Comparison of ENCODE assay signal across 11 mouse cellular contexts in the genomic region with DNA sequence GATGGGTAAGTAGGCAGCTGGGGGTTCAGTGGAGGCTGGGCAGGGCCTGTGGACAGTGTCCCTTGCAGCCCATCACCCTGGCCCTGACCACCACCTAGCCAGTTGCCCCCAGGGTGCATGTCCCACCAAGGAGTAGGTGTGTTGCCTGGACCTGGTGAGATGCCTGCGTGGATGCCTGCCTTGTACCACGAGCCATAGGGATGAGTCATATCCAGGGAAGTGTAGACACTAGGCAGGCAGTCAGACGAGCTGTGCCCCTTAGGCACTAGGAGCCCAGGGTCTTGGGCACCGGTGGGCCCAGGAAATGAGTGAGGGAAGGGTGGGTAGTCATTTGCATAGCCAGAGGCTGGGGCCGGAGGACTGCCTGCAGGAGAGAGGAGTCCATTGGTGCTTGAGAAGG. TPM values are rescaled to one million over a fixed set of nuclear protein-coding genes. Genes with fewer than 3 reads are reported as not detected.
DNase-seq lines count a peak whose midpoint lies in the region; ATAC-seq and TF ChIP-seq lines count a peak whose summit lies in the region.
"Had no signal": no experiment of that assay in that cellular context is flagged by ENCODE, and none has a peak within 500 bp of the region (broad histone marks: within the 10 kb centered on the region; RNA-seq: fewer than 3 reads in every experiment).

No protein-coding gene starts in this region.

- CTCF ChIA-PET in Patski (lab: Charles Lee): interaction anchor here (0.9 to 1.8 kb wide), 4 partner anchors 8 to 41 kb away, joined by 3 to 6 read pairs (median 4); partner anchors contain the start of gene Aaas

- in situ Hi-C loops in Patski (cut with MboI; ENCODE audit: low pct_unique_long_range_greater_than_20kb): no loop called here

- H3K9me3 ChIP-seq in forebrain, embryonic 10.5 days: no peaks in the 10 kb centered on the region
- no peaks in the 10 kb centered on the region for H3K9me3 ChIP-seq in forebrain, embryonic 16.5 days (ENCODE audit: control insufficient read depth, low read length)
- no peaks in the 10 kb centered on the region for H3K9me3 ChIP-seq in kidney, embryonic 15.5 days (replicated peaks)
- no peaks in the 10 kb centered on the region for H3K9me3 ChIP-seq in limb, embryonic 14.5 days (ENCODE audit: control insufficient read depth, low read length)
- H3K9me3 ChIP-seq in liver, embryonic 12.5 days (replicated peaks): no peaks in the 10 kb centered on the region
- H3K9me3 ChIP-seq: liver, embryonic 15.5 days had no signal

- TF ChIP-seq POLR2A in limb, embryonic 14.5 days (IDR thresholded peaks at IDR 0.05; ENCODE audit: borderline replicate concordance, extremely low read depth, insufficient read depth, insufficient read length): no peak

- H3K4me2 ChIP-seq in forebrain, embryonic 16.5 days (ENCODE audit: low read length): no peak overlapping the region
- H3K4me2 ChIP-seq in kidney, embryonic 15.5 days: 0 out of 2 replicates have a peak overlapping the region, but pooled peaks have one; percentile 60
- H3K4me2 ChIP-seq in limb, embryonic 14.5 days (replicated peaks; ENCODE audit: low read depth, low read length, severe bottlenecking): no peak overlapping the region
- H3K4me2 ChIP-seq in liver, embryonic 12.5 days: no peak overlapping the region
- H3K4me2 ChIP-seq: liver, embryonic 15.5 days had no signal

- no peaks in the 10 kb centered on the region for H3K36me3 ChIP-seq in forebrain, embryonic 10.5 days (replicated peaks)
- no peaks in the 10 kb centered on the region for H3K36me3 ChIP-seq in forebrain, embryonic 16.5 days (ENCODE audit: control insufficient read depth, insufficient read depth)
- no peaks in the 10 kb centered on the region for H3K36me3 ChIP-seq in kidney, embryonic 15.5 days
- H3K36me3 ChIP-seq in limb, embryonic 14.5 days (ENCODE audit: control insufficient read depth, insufficient read depth, low read length): no peaks in the 10 kb centered on the region
- H3K36me3 ChIP-seq in liver, embryonic 12.5 days: no peaks in the 10 kb centered on the region
- H3K36me3 ChIP-seq: liver, embryonic 15.5 days had no signal

- no peak for TF ChIP-seq CTCF in Patski (IDR thresholded peaks at IDR 0.05)

- ATAC-seq in forebrain, embryonic 16.5 days: no peak
- no peak for ATAC-seq in kidney, embryonic 15.5 days (replicated peaks; ENCODE audit: low FRiP score)
- peak; percentile 73 for ATAC-seq in Patski
- no peak for ATAC-seq in limb, embryonic 14.5 days (ENCODE audit: low FRiP score, low read depth)
- ATAC-seq in cerebellum, adult (ENCODE audit: insufficient number of reproducible peaks, low FRiP score, low TSS enrichment): no peak
- no peak for ATAC-seq in liver, embryonic 12.5 days

- peaks cover 63% of the 10 kb centered on the region for H3K4me1 ChIP-seq in forebrain, embryonic 10.5 days
- peaks cover 19% of the 10 kb centered on the region for H3K4me1 ChIP-seq in forebrain, embryonic 16.5 days (replicated peaks; ENCODE audit: control insufficient read depth, insufficient read depth, low read length)
- H3K4me1 ChIP-seq in kidney, embryonic 15.5 days: peaks cover 53% of the 10 kb centered on the region
- H3K4me1 ChIP-seq in limb, embryonic 14.5 days (ENCODE audit: control insufficient read depth, insufficient read depth, low read length): peaks cover 38% of the 10 kb centered on the region
- peaks cover 35% of the 10 kb centered on the region for H3K4me1 ChIP-seq in liver, embryonic 12.5 days

- peak overlapping the region; percentile 44 for H3K4me3 ChIP-seq in forebrain, embryonic 10.5 days
- no peak overlapping the region for H3K4me3 ChIP-seq in forebrain, embryonic 16.5 days (replicated peaks; ENCODE audit: low read length)
- H3K4me3 ChIP-seq in kidney, embryonic 15.5 days (replicated peaks): no peak overlapping the region
- H3K4me3 ChIP-seq in limb, embryonic 14.5 days (replicated peaks; ENCODE audit: low read length): 0 out of 2 replicates have a peak overlapping the region, but pooled peaks have one; percentile 22
- H3K4me3 ChIP-seq in liver, embryonic 12.5 days: no peak overlapping the region
- H3K4me3 ChIP-seq: liver, embryonic 15.5 days had no signal

- H3K27me3 ChIP-seq in forebrain, embryonic 10.5 days (ENCODE audit: poor library complexity, severe bottlenecking): peaks cover 67% of the 10 kb centered on the region
- peaks cover 34% of the 10 kb centered on the region for H3K27me3 ChIP-seq in forebrain, embryonic 16.5 days (replicated peaks; ENCODE audit: control insufficient read depth, insufficient read depth, low read length)
- peaks cover 38% of the 10 kb centered on the region for H3K27me3 ChIP-seq in kidney, embryonic 15.5 days
- no peaks in the 10 kb centered on the region for H3K27me3 ChIP-seq in Patski
- no peaks in the 10 kb centered on the region for H3K27me3 ChIP-seq in limb, embryonic 14.5 days (ENCODE audit: control insufficient read depth, insufficient read depth, low read length)
- peaks cover 96% of the 10 kb centered on the region for H3K27me3 ChIP-seq in liver, embryonic 12.5 days (replicated peaks)

- DNase-seq in forebrain, embryonic 10.5 days (ENCODE audit: extremely low spot score, low spot score): no peak
- DNase-seq in kidney, postnatal 36 days: no peak
- DNase-seq in Patski (ENCODE audit: low read depth, low spot score): no peak
- DNase-seq in limb, embryonic 14.5 days (ENCODE audit: low spot score): no peak
- DNase-seq: cerebellum, adult 9-11 months; kidney, adult 18-20 months had no signal

- POLR2A ChIA-PET in Patski (lab: Charles Lee): interaction anchor here (0.6 kb wide), 1 partner anchor 80 kb away, joined by 3 read pairs; no protein-coding TSS in a partner anchor

- 26% methylated on average over 5 of the region's 5 CpGs for WGBS in forebrain, embryonic 10.5 days
- WGBS in forebrain, embryonic 16.5 days: 29% methylated on average over 5 of the region's 5 CpGs
- WGBS in kidney, embryonic 15.5 days: 25% methylated on average over 5 of the region's 5 CpGs
- 27% methylated on average over 5 of the region's 5 CpGs for WGBS in limb, embryonic 14.5 days
- 33% methylated on average over 5 of the region's 5 CpGs for WGBS in liver, embryonic 12.5 days (ENCODE audit: insufficient replicate concordance)

- peak overlapping the region; percentile 70 for H3K27ac ChIP-seq in forebrain, embryonic 10.5 days
- H3K27ac ChIP-seq in forebrain, embryonic 16.5 days (ENCODE audit: low read length): no peak overlapping the region
- H3K27ac ChIP-seq in kidney, embryonic 15.5 days: no peak overlapping the region
- no peak overlapping the region for H3K27ac ChIP-seq in limb, embryonic 14.5 days (replicated peaks; ENCODE audit: low read depth, low read length)
- no peak overlapping the region for H3K27ac ChIP-seq in liver, embryonic 12.5 days
- H3K27ac ChIP-seq: liver, embryonic 15.5 days had no signal

- no peak overlapping the region for H3K9ac ChIP-seq in forebrain, embryonic 16.5 days (replicated peaks; ENCODE audit: low read depth, low read length)
- no peak overlapping the region for H3K9ac ChIP-seq in kidney, embryonic 15.5 days
- H3K9ac ChIP-seq in limb, embryonic 14.5 days (ENCODE audit: low read depth, low read length, severe bottlenecking): no peak overlapping the region
- H3K9ac ChIP-seq in liver, embryonic 12.5 days: no peak overlapping the region
- H3K9ac ChIP-seq: liver, embryonic 15.5 days had no signal

RNA-seq across cellular contexts. Expression of gene Sp7, which starts 8.1 kb away (rescaled TPM):
- polyA plus RNA-seq in forebrain, embryonic 10.5 days (2016; fragmentation: Nextera tagmentation; extraction: Ambion mirVana): 0.25 and 0.42 TPM in 2 replicates
- 0.38 and 1.1 TPM in 2 replicates for polyA plus RNA-seq in forebrain, embryonic 16.5 days (2015; fragmentation: Nextera tagmentation; extraction: Ambion mirVana)
- polyA plus RNA-seq in kidney, embryonic 15.5 days (2015; fragmentation: Nextera tagmentation; extraction: Ambion mirVana): 1.3 and 5.9 TPM in 2 replicates
- polyA plus RNA-seq in Patski (2021): not detected
- 22.5 and 32.5 TPM in 2 replicates for polyA plus RNA-seq in limb, embryonic 14.5 days (2012; rRNA removed)
- 7.9 and 11.7 TPM in 2 replicates for polyA plus RNA-seq in limb, embryonic 14.5 days (2014; fragmentation: Nextera tagmentation; extraction: Ambion mirVana)
- 0.37 and 0.63 TPM in 2 replicates for polyA plus RNA-seq in liver, embryonic 12.5 days (2016; fragmentation: Nextera tagmentation; extraction: Ambion mirVana)
- polyA plus RNA-seq: liver, embryonic 15.5 days had no signal

RNA-seq across cellular contexts. Expression of gene Aaas, which starts 8.3 kb away (rescaled TPM):
- 141 and 144 TPM in 2 replicates for polyA plus RNA-seq in forebrain, embryonic 10.5 days (2016; fragmentation: Nextera tagmentation; extraction: Ambion mirVana)
- 42.0 and 44.7 TPM in 2 replicates for polyA plus RNA-seq in forebrain, embryonic 16.5 days (2015; fragmentation: Nextera tagmentation; extraction: Ambion mirVana)
- polyA plus RNA-seq in kidney, embryonic 15.5 days (2015; fragmentation: Nextera tagmentation; extraction: Ambion mirVana): 83.2 and 83.7 TPM in 2 replicates
- 43.3 TPM for polyA plus RNA-seq in Patski (2021)
- 65.5 and 86.5 TPM in 2 replicates for polyA plus RNA-seq in limb, embryonic 14.5 days (2012; rRNA removed)
- 54.4 and 59.6 TPM in 2 replicates for polyA plus RNA-seq in limb, embryonic 14.5 days (2014; fragmentation: Nextera tagmentation; extraction: Ambion mirVana)
- 69.7 and 74.7 TPM in 2 replicates for polyA plus RNA-seq in liver, embryonic 12.5 days (2016; fragmentation: Nextera tagmentation; extraction: Ambion mirVana)

RNA-seq across cellular contexts. Expression of gene Myg1, which starts 27.3 kb away (rescaled TPM):
- 127 and 128 TPM in 2 replicates for polyA plus RNA-seq in forebrain, embryonic 10.5 days (2016; fragmentation: Nextera tagmentation; extraction: Ambion mirVana)
- polyA plus RNA-seq in forebrain, embryonic 16.5 days (2015; fragmentation: Nextera tagmentation; extraction: Ambion mirVana): 105 and 111 TPM in 2 replicates
- 106 and 122 TPM in 2 replicates for polyA plus RNA-seq in kidney, embryonic 15.5 days (2015; fragmentation: Nextera tagmentation; extraction: Ambion mirVana)
- 87.1 TPM for polyA plus RNA-seq in Patski (2021)
- polyA plus RNA-seq in limb, embryonic 14.5 days (2012; rRNA removed): 108 and 117 TPM in 2 replicates
- polyA plus RNA-seq in limb, embryonic 14.5 days (2014; fragmentation: Nextera tagmentation; extraction: Ambion mirVana): 91.1 and 92.1 TPM in 2 replicates
- polyA plus RNA-seq in liver, embryonic 12.5 days (2016; fragmentation: Nextera tagmentation; extraction: Ambion mirVana): 62.0 and 66.8 TPM in 2 replicates

RNA-seq across cellular contexts. Expression of gene Pfdn5, which starts 32.9 kb away (rescaled TPM):
- polyA plus RNA-seq in forebrain, embryonic 10.5 days (2016; fragmentation: Nextera tagmentation; extraction: Ambion mirVana): 311 and 331 TPM in 2 replicates
- polyA plus RNA-seq in forebrain, embryonic 16.5 days (2015; fragmentation: Nextera tagmentation; extraction: Ambion mirVana): 429 and 443 TPM in 2 replicates
- polyA plus RNA-seq in kidney, embryonic 15.5 days (2015; fragmentation: Nextera tagmentation; extraction: Ambion mirVana): 382 and 393 TPM in 2 replicates
- 642 TPM for polyA plus RNA-seq in Patski (2021)
- 177 and 331 TPM in 2 replicates for polyA plus RNA-seq in limb, embryonic 14.5 days (2012; rRNA removed)
- polyA plus RNA-seq in limb, embryonic 14.5 days (2014; fragmentation: Nextera tagmentation; extraction: Ambion mirVana): 527 and 545 TPM in 2 replicates
- polyA plus RNA-seq in liver, embryonic 12.5 days (2016; fragmentation: Nextera tagmentation; extraction: Ambion mirVana): 150 and 168 TPM in 2 replicates

RNA-seq across cellular contexts. Expression of gene Sp1, which starts 47.1 kb away (rescaled TPM):
- 9.7 and 9.9 TPM in 2 replicates for polyA plus RNA-seq in forebrain, embryonic 10.5 days (2016; fragmentation: Nextera tagmentation; extraction: Ambion mirVana)
- 5.0 and 5.9 TPM in 2 replicates for polyA plus RNA-seq in forebrain, embryonic 16.5 days (2015; fragmentation: Nextera tagmentation; extraction: Ambion mirVana)
- 10.8 and 11.1 TPM in 2 replicates for polyA plus RNA-seq in kidney, embryonic 15.5 days (2015; fragmentation: Nextera tagmentation; extraction: Ambion mirVana)
- polyA plus RNA-seq in Patski (2021): 30.6 TPM
- 35.7 and 41.1 TPM in 2 replicates for polyA plus RNA-seq in limb, embryonic 14.5 days (2012; rRNA removed)
- 17.2 and 17.7 TPM in 2 replicates for polyA plus RNA-seq in limb, embryonic 14.5 days (2014; fragmentation: Nextera tagmentation; extraction: Ambion mirVana)
- 5.1 and 5.6 TPM in 2 replicates for polyA plus RNA-seq in liver, embryonic 12.5 days (2016; fragmentation: Nextera tagmentation; extraction: Ambion mirVana)

Comparison
In these comparisons a context has a peak if more than half of its experiments do, and no peak if none do; other contexts are left out.
1. H3K4me3 ChIP-seq: peak in forebrain, embryonic 10.5 days (single experiment) and limb, embryonic 14.5 days (single experiment); none in forebrain, embryonic 16.5 days (single experiment), kidney, embryonic 15.5 days (single experiment) and liver, embryonic 12.5 days (single experiment).